Mouse (Mus musculus) adrenal gland, postnatal 14 days (tissue): Measurements from ENCODE around the gene Tdp1. TPM values are rescaled to one million over a fixed set of nuclear protein-coding genes. Genes with fewer than 3 reads are reported as not detected.
A peak's percentile ranks its signal among the peaks of the same experiment; 100 is the strongest.

Experiments
- DNase-seq: peaks from one replicate; pipeline ENCODE4 v3.0.0; 2021; ENCODE audit warnings: mixed read lengths
- long read RNA-seq, 2 experiments: library from polyadenylated mRNA; stranded (forward); transcript quantifications; one replicate each; pipeline ENCODE4 v2.0.0; 2021
- total RNA-seq: library from RNA; stranded (reverse); gene quantifications from 2 replicates; pipeline ENCODE4 v1.2.3, GENCODE M21; 2021

Gene Tdp1
- total RNA-seq, result 12.8 and 16.5 TPM in 2 replicates
- long read RNA-seq, experiment 1, transcript Tdp1-207 (16 exons, 2,036 nt), result major isoform, 33 of 51 reads
- long read RNA-seq, experiment 1, partial matches to known transcripts, result 4 of 51 reads
- long read RNA-seq, experiment 1, other reads (novel, unspliced or antisense), result 8 of 51 reads
- long read RNA-seq, experiment 2, transcript Tdp1-207 (16 exons, 2,036 nt), result major isoform, 24 of 31 reads
- long read RNA-seq, experiment 2, partial matches to known transcripts, result 0 of 31 reads
- long read RNA-seq, experiment 2, other reads (novel, unspliced or antisense), result 3 of 31 reads

GRCm38 (mm10) chr12:99884269-99885261, at the start of gene Tdp1, which contains the start of gene Efcab11:
Tdp1 (plus strand) TSS chr12:99884517.
Efcab11 (minus strand) TSS chr12:99884439.
- peak; percentile 96 for DNase-seq

DNA sequence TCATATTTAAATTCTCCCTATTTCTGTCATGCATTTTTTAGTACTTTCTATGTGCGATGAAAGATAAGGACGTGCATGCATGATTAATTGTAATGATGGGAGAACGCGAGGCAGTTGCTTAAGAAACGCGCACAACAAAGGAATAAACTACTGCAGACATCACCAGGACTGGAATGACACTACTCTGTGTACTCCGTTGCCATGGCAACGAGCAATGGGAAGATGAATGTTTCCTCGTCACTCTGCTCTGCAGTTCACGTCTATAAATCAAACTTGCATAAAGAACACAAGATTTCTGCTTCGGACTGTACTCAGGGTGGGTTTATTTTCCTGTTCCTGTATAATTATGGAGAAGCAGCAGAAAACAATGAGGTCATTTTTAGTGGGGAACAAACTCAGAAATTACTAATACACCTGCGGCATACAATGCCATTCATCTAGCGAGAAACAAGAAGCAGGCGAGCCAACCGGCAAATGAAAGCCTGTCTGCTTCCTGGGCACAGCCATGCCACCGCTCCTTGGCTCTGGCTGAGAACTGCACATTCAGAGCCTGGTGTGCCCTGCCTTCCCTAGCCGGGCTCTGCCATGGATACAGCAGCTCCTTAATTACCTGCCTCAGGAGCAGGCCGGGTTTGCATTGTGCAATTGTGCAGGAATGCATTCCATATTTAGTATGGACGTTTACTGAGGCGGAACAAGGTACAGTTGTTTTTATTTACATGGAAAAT, 47.7 kb upstream of the Tdp1 start:
- DNase-seq, result peak; percentile 56

DNA sequence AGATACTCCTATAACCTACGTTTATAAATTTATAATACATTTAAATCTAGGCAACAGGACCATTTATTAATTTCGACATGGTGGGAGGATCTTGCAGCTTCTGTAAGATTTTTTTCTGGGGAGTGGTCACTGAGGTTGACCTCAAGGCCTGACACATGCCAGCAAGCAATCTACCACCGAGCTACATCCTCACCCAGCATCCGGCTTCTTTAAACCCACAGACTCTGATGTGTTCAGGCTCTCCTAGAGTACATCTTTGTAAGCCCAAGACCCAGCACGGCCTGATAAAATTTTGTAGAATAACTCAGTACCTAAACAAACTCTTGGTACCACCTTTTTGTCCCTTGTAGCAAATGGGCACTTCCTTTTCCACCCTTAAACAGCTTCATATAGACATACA, 46.8 kb upstream of the Tdp1 start:
- DNase-seq, result no peak

DNA sequence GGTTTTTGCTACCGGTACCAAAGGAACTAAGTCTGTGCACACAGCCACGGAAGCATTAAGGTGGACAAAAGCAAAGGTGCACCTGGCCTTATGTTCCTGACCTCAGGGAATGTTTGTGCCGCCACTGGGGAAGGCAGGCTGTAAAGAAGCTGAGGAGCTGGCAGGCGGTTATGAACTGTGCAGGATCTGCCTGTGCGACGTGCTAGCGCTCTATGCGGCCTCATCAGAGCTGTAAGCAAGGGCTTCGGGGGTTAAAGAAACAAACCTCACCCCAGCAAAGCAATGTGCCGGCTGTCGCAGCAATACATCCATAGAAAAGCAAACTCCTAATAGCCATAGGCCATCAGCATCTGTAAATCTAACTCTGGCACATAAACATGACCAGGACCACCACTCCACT, 46.2 kb upstream of the Tdp1 start:
- no peak for DNase-seq

- DNase-seq, result peak; percentile 22
Observed at GRCm38 (mm10) chr12:99838703-99839102, 45.6 kb upstream of the Tdp1 start.

GRCm38 (mm10) chr12:99844951-99845350, 39.4 kb upstream of the Tdp1 start:
- DNase-seq, result no peak

GRCm38 (mm10) chr12:99849996-99850395, 34.3 kb upstream of the Tdp1 start:
- DNase-seq, result no peak

- DNase-seq, result no peak
Observed at GRCm38 (mm10) chr12:99853323-99854258, 30.7 kb upstream of the Tdp1 start.

GRCm38 (mm10) chr12:99856011-99856410, 28.3 kb upstream of the Tdp1 start:
- no peak for DNase-seq

- DNase-seq, result no peak
Observed at GRCm38 (mm10) chr12:99858664-99859063, 25.7 kb upstream of the Tdp1 start.

DNA sequence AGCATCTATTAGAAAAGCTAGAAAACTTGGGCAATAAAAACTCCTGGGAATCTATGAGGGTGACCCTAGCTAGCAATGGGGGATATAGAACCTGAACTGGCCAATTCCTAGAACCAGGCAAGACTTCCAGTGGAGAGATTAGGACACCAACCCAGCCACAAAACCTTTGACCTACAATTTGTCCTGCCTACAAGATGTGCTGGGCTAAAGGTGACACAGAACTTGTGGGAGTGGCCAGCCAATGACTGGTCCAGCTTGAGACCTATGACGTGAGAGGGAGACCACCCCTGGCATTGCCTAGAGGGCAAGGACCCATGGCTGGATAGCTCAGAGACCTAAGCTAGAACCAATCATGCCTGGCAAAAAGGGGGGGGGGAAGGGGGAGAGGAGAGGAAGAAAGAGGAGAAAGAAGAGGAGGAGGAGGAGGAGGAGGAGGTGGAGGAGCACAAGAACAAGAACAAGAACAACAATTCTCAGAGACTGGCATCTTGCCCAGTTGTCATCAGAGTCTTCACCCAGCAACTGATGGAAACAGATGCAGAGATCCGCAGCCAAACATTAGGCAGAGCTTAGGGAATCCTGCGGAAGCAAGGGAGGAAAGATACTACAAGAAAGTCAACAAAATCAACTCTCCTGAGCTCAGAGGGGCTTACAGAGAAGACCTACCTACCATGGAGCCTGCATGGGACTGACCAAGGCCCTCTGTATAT, 24.8 kb upstream of the Tdp1 start:
- no peak for DNase-seq

- no peak for DNase-seq
Observed at GRCm38 (mm10) chr12:99860981-99861380, 23.3 kb upstream of the Tdp1 start.

DNA sequence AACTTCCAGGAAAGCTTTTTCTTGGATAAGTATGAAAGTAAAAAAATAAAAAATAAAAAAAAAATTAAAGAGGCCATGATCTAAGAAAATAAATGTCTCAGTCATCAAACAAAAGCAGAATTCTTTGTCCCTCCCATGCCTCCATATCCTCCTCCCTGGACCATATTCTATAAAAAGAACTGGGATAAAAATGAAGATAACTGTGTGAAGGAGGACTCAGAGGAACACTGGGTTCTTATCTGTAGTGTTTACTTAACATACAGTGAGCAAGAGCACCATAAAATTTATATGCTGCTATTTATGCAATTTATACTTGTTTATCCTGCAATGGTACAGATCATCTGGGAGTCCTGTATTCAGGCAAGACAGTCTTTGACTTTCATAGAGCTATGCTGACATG, 19.7 kb upstream of the Tdp1 start:
- no peak for DNase-seq

- DNase-seq, result no peak
Observed at GRCm38 (mm10) chr12:99868821-99869220, 15.5 kb upstream of the Tdp1 start.

DNA sequence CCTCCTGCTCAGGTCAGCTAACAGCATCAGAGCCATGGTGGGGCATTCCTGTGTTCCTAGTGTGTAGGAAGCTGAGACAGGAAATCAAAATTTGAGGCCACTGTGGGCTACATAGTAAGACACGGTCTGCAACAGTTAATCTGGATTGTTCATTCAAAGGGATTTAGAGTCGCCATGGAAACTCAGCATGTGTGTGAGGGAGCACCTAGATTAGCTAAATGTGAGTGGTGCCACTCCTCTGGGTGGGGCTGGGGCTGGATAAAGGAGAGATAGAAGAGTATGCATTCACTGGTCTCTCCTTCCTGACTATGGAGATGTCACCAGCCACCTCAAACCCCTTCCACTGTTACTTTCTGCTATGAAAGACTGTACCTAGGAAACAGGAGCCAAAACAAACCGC, 10.9 kb upstream of the Tdp1 start:
- DNase-seq, result no peak

DNA sequence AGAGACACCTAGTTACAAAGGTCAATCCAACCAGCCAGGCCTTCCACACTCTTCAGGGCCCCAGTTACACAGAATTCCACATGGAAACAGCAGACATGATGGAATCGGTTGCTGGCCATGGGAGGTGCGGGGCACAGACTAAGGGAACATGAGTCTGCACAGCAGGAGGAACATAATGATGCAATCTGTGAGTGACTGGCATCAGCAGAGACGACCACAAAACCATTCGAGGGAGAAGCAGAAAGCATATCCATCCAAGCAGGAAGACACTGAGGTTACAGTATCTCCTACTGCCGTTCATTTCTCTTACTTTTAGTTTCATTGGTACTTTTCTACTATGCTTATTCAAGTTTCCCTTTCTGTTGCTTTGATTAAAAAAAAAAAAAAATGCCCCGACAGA, 9.7 kb upstream of the Tdp1 start:
- DNase-seq, result no peak

GRCm38 (mm10) chr12:99883000-99883712, 1.2 kb upstream of the Tdp1 start:
- DNase-seq, result peak; percentile 93

DNA sequence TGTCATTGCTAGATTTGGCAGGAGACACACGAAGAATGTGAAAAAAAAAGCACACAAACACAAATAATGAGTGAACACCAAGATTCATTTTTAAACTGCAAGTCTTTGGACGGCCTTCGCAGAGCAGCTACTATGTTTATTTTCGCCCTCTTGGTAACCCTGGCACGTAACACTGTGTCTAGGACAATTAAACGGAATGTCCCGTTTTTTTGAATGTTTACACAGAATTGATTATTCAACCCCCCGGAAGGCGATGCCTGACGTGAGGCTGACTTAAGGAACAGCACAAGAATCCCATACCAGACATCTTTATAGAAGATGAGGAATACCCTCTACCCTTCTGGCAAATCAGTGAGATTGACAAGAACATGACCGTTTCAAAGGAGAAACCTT, 608 bp upstream of the Tdp1 start:
- peak; percentile 11 for DNase-seq

- no peak for DNase-seq
Observed at GRCm38 (mm10) chr12:99885282-99885901, 1.1 kb downstream of the Tdp1 start.

- no peak for DNase-seq
Observed at GRCm38 (mm10) chr12:99897846-99898245, 13.5 kb downstream of the Tdp1 start.
